Mouse (Mus musculus): ENCODE measurements around the gene Vps52.

DNA sequence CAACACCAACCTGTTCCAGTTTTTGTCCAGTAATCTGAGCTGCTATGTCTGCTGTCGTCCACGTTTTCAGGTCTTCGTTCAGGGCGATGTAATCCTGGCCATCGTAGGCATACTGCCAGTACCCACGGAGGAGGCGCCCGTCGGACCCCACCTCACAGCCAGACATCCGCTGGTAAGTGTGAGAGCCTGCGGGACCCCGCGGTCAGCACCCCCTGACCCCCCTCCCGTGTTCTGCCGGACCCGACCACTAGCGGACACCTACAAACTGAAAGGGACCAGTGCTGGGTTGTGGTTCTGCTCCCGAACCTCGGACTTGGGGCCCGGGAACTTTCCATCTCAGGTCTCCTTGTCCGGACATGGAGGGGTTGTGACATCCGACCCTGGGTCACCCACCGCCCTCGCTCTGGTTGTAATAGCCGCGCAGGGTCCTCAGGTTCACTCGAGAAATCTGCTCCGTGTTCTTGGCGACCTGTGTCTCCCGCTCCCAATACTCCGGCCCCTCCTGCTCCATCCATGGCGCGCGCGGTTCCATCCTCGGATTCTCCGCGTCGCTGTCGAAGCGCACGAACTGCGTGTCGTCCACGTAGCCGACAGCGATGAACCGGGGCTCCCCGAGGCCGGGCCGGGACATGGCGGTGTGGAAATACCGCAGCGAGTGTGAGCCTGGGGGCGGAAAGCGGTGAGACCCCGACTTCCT is 22.4 kb downstream of the Vps52 start:
- no peak for TF ChIP-seq CTCF (IDR thresholded peaks at IDR 0.05; ENCODE audit: control insufficient read depth, insufficient read depth, insufficient read length)
- no peak for TF ChIP-seq MAX (IDR thresholded peaks at IDR 0.05)
- TF ChIP-seq MYOG (IDR thresholded peaks at IDR 0.05; ENCODE audit: control insufficient read depth, extremely low read depth, insufficient read length), result no peak
- TF ChIP-seq CEBPB (IDR thresholded peaks at IDR 0.05; ENCODE audit: low read depth), result no peak
- TF ChIP-seq MYOD1 (IDR thresholded peaks at IDR 0.05; ENCODE audit: control insufficient read depth, insufficient read length, low read depth), result no peak
- TF ChIP-seq USF1 (IDR thresholded peaks at IDR 0.05; ENCODE audit: low read depth), result no peak
- no peak for TF ChIP-seq FOSL1 (IDR thresholded peaks at IDR 0.05; ENCODE audit: insufficient read depth, low read length, poor library complexity, severe bottlenecking)
